ENCODE assay signal across 31 mouse cellular contexts in genomic region chr16:22515476-22515875, GRCm38 (mm10).
A peak's percentile ranks its signal among the peaks of the same experiment; 100 is the strongest.
DNase-seq lines count a peak whose midpoint lies in the region; ATAC-seq and TF ChIP-seq lines count a peak whose summit lies in the region.
"Had no signal": no experiment of that assay in that cellular context is flagged by ENCODE, and none has a peak within 500 bp of the region (broad histone marks: within the 10 kb centered on the region; RNA-seq: fewer than 3 reads in every experiment).

No protein-coding gene starts in this region.

- peak; percentile 43; the same call in 1 of the 2 replicates for ATAC-seq in limb, embryonic 12.5 days (ENCODE audit: insufficient number of reproducible peaks, insufficient read depth, low FRiP score, low TSS enrichment, low read depth)
- ATAC-seq: hindbrain, postnatal 0 days; intestine, embryonic 15.5 days; midbrain, embryonic 15.5 days had no signal

- H3K9me3 ChIP-seq in E14TG2a.4 (ENCODE audit: low read length) (peaks cover 3% of the 10 kb centered on the region; the same call in 1 of the 2 replicates), ES-Bruce4 (replicated peaks; ENCODE audit: control insufficient read depth, insufficient read depth, low read length, poor library complexity, severe bottlenecking) (no peaks in the 10 kb centered on the region)
- H3K9me3 ChIP-seq in embryonic facial prominence, embryonic 10.5 days = no peaks in the 10 kb centered on the region
- no peaks in the 10 kb centered on the region for H3K9me3 ChIP-seq in limb, embryonic 12.5 days
- H3K9me3 ChIP-seq: embryonic facial prominence, embryonic 15.5 days; forebrain, embryonic 12.5 days; hindbrain, embryonic 12.5 days; intestine, embryonic 15.5 days; midbrain, embryonic 10.5 days; midbrain, embryonic 15.5 days; neural tube, embryonic 15.5 days had no signal

- peak; percentile 78 for TF ChIP-seq EP300 in ES-Bruce4 (IDR thresholded peaks at IDR 0.05; ENCODE audit: insufficient read depth, low read depth, low read length)

- H3K9ac ChIP-seq in ES-Bruce4 (ENCODE audit: low read depth, poor library complexity, severe bottlenecking) = no peak overlapping the region
- H3K9ac ChIP-seq in limb, embryonic 12.5 days (replicated peaks) = 0 out of 2 replicates have a peak overlapping the region, but pooled peaks have one; percentile 27
- H3K9ac ChIP-seq: embryonic facial prominence, embryonic 15.5 days; forebrain, embryonic 12.5 days; hindbrain, embryonic 12.5 days; intestine, embryonic 15.5 days; midbrain, embryonic 15.5 days; neural tube, embryonic 15.5 days had no signal

- H3K27ac ChIP-seq in ES-Bruce4 (ENCODE audit: insufficient read depth, low read length) = peak overlapping the region; percentile 83
- H3K27ac ChIP-seq in embryonic facial prominence, embryonic 10.5 days (replicated peaks) = no peak overlapping the region
- H3K27ac ChIP-seq in limb, embryonic 12.5 days = peak overlapping the region; percentile 59; the same call in 1 of the 2 replicates
- H3K27ac ChIP-seq: embryonic facial prominence, embryonic 15.5 days; forebrain, embryonic 12.5 days; hindbrain, embryonic 12.5 days; hindbrain, postnatal 0 days; intestine, embryonic 15.5 days; macrophage; midbrain, embryonic 10.5 days; midbrain, embryonic 15.5 days; neural tube, embryonic 15.5 days had no signal

- DNase-seq in embryonic facial prominence, embryonic 10.5 days (ENCODE audit: low spot score) = peak; percentile 21
- no peak for DNase-seq in frontal cortex, adult 2 months (ENCODE audit: extremely low spot score in 1 of 2, low spot score in 1 of 2)
- DNase-seq in thymus, postnatal 10 days (ENCODE audit: low spot score in 2 of 2) = no peak
- DNase-seq: adrenal gland, postnatal 14 days; cerebellum, adult 11 months; cerebellum, adult 9-10 months; embryo, embryonic 11 days; gastrocnemius, postnatal 25 days; heart, adult 11 months; heart, postnatal 36 days; kidney, adult 2 months; kidney, postnatal 36 days; layer of hippocampus, postnatal 36 days; left cerebral cortex, postnatal 4 days; retina, postnatal 1 day; right cerebral cortex, postnatal 14 days had no signal

- H3K4me2 ChIP-seq in limb, embryonic 12.5 days = 0 out of 2 replicates have a peak overlapping the region, but pooled peaks have one; percentile 3
- H3K4me2 ChIP-seq: embryonic facial prominence, embryonic 15.5 days; forebrain, embryonic 12.5 days; heart, embryonic 11.5 days; hindbrain, embryonic 12.5 days; intestine, embryonic 15.5 days; liver, embryonic 11.5 days; midbrain, embryonic 15.5 days; neural tube, embryonic 15.5 days had no signal

- H3K4me3 ChIP-seq in E14TG2a.4 (replicated peaks; ENCODE audit: low read length) (0 out of 2 replicates have a peak overlapping the region, but pooled peaks have one; percentile 26), ES-Bruce4 (ENCODE audit: low read depth, low read length) (no peak overlapping the region)
- no peak overlapping the region for H3K4me3 ChIP-seq in embryonic facial prominence, embryonic 10.5 days
- H3K4me3 ChIP-seq in limb, embryonic 12.5 days (replicated peaks) = no peak overlapping the region
- H3K4me3 ChIP-seq: embryonic facial prominence, embryonic 15.5 days; forebrain, embryonic 12.5 days; hindbrain, embryonic 12.5 days; intestine, embryonic 15.5 days; midbrain, embryonic 10.5 days; midbrain, embryonic 15.5 days; neural tube, embryonic 15.5 days had no signal

- TF ChIP-seq CTCF in E14TG2a.4 (conservative IDR thresholded peaks at IDR 0.05; ENCODE audit: low read length) (no peak), ES-Bruce4 (IDR thresholded peaks at IDR 0.05; ENCODE audit: low read depth, low read length) (no peak)

- 15% methylated on average over 5 of the region's 5 CpGs for WGBS in embryonic facial prominence, embryonic 10.5 days
- WGBS in limb, embryonic 12.5 days = 11% methylated on average over 5 of the region's 5 CpGs

- peaks cover 75% of the 10 kb centered on the region for H3K4me1 ChIP-seq in E14TG2a.4 (replicated peaks; ENCODE audit: low read depth, low read length)
- H3K4me1 ChIP-seq in ES-Bruce4 (ENCODE audit: control insufficient read depth, insufficient read depth, low read length) = peaks cover 20% of the 10 kb centered on the region
- H3K4me1 ChIP-seq in embryonic facial prominence, embryonic 10.5 days = peaks cover 30% of the 10 kb centered on the region
- H3K4me1 ChIP-seq in limb, embryonic 12.5 days (replicated peaks) = peaks cover 36% of the 10 kb centered on the region

- no peak for TF ChIP-seq POLR2A in ES-Bruce4 (IDR thresholded peaks at IDR 0.05; ENCODE audit: insufficient read depth, low read length)

- H3K36me3 ChIP-seq in E14TG2a.4 (ENCODE audit: insufficient read depth, low read length) (no peaks in the 10 kb centered on the region), ES-Bruce4 (ENCODE audit: control insufficient read depth, insufficient read depth, low read length, poor library complexity, severe bottlenecking) (no peaks in the 10 kb centered on the region)
- no peaks in the 10 kb centered on the region for H3K36me3 ChIP-seq in embryonic facial prominence, embryonic 10.5 days (replicated peaks)
- H3K36me3 ChIP-seq in limb, embryonic 12.5 days = no peaks in the 10 kb centered on the region
- H3K36me3 ChIP-seq: embryonic facial prominence, embryonic 15.5 days; forebrain, embryonic 12.5 days; hindbrain, embryonic 12.5 days; intestine, embryonic 15.5 days; midbrain, embryonic 10.5 days; midbrain, embryonic 15.5 days; neural tube, embryonic 15.5 days had no signal

- no peaks in the 10 kb centered on the region for H3K27me3 ChIP-seq in E14TG2a.4 (ENCODE audit: insufficient read depth, low read length)
- H3K27me3 ChIP-seq in ES-Bruce4 (ENCODE audit: control insufficient read depth, insufficient read depth, low read length, poor library complexity, severe bottlenecking) = no peaks in the 10 kb centered on the region
- peaks cover 16% of the 10 kb centered on the region; the same call in 1 of the 2 replicates for H3K27me3 ChIP-seq in embryonic facial prominence, embryonic 10.5 days (replicated peaks; ENCODE audit: low read depth, poor library complexity, severe bottlenecking)
- no peaks in the 10 kb centered on the region for H3K27me3 ChIP-seq in limb, embryonic 12.5 days
- H3K27me3 ChIP-seq: CH12.LX; embryonic facial prominence, embryonic 15.5 days; hindbrain, embryonic 12.5 days; intestine, embryonic 15.5 days; midbrain, embryonic 15.5 days; neural tube, embryonic 15.5 days had no signal
